Mouse (Mus musculus): ENCODE measurements around the gene Bend3.
"Not testable (repeated sequence)": the region's sequence is repeated elsewhere in the genome, so short reads cannot be mapped to it uniquely, and the experiment has no call there.

Bend3 gene

DNA sequence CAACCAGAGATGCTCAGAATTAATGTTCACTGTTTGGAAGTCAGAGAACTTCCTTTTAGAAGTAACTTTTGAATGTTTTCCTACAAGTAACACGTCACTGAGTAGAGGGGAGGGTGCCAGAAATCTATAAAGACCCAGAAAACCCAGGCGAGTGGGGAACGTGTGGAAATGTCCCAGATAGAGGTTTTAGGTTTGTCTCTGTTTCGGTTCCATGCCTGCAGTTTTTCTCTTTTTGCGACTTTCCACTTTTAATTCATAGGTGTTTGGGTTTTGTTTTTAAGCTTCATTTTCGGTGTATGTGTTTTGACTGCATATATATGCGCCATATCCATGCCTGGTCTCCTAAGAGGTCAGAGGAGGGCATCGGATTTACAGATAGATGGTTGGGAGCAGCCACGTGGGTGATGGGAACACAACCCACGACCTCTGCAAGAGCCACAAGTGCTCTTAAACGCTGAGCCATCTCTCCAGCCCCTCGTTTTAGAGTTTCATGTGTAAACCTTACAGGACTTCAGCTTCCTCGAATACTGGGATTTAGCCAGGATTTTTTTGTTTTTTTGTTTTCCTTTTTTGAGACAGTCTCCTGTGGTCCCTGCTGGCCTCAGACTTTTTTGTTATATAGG lies 1.7 kb downstream of the Bend3 start:
- no peak for DNase-seq (ENCODE audit: low spot score in 2 of 2)

- DNase-seq (ENCODE audit: low spot score in 2 of 2), result no peak
Measured at GRCm38 (mm10) chr10:43481179-43481578, 2.5 kb downstream of the Bend3 start.

DNA sequence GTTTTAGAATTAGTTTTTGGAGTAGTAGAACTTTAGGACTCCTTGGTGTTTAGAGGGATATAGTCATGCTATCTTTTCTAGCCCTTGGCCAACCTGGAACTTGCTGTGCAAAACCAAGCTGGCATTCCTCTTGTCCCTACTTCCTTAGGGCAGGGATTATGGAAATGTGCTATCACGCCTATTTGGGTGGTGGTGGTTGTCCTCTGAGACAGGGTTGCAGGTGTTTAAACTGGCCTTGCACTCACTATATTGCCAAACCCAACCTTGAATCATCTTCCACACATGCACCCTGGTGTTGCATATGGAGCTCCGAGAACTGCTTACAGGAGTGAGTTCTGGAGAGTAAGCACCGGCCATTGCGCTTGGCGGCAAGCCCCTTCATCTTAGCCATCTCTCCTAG lies 3.4 kb downstream of the Bend3 start:
- no peak for DNase-seq (ENCODE audit: low spot score in 2 of 2)

DNA sequence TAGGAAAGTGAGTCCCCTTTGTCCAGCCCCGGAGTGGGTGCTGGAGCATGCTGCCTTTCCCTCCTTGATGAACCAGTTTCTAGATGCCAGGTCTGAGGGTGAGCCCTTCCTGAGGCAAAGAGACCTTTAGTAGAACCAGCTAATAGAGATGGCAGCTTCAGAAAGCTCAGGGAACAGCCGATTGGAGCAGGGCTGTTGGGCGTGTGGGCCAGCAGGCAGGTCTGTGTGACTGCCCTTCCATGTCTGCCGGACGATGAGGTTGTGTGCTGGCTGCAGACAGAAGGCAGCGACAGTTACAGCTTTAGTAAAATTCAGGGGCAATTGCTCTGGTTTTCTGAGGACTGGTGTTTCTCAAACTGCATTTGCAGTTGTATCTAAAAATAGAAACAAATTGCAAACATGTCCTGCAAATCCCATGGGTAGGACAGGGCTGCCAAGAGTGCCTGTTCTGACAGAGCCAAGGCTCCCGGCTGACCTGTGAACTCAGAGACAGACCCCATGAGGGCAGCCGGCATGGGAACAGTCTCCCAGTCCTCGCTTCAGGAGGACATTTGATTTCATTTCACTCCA lies 4.9 kb downstream of the Bend3 start:
- DNase-seq (ENCODE audit: low spot score in 2 of 2), result no peak

- no peak for DNase-seq (ENCODE audit: low spot score in 2 of 2)
Measured at GRCm38 (mm10) chr10:43485751-43486268, 7.2 kb downstream of the Bend3 start.

- no peak for DNase-seq (ENCODE audit: low spot score in 2 of 2)
Measured at GRCm38 (mm10) chr10:43487441-43488010, 8.9 kb downstream of the Bend3 start.

DNA sequence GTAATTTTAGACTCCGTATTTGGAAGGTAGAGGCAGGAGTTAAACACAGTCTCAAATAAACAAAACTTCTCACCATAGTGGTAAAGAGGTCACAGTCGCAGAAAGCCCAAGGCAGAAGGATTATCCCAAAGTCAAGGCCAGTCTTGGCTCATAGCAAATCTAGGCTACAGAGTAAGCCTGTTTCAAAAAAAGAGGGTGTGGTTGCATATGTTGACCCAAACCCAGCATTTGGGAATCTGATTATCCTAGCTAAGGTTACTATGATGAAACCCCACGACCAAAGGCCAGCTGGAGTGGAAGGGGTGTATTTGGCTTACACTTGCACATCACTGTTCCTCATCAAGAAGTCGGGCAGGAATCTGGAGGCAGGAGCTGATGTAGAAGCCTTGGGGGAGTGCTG lies 9.6 kb downstream of the Bend3 start:
- DNase-seq (ENCODE audit: low spot score in 2 of 2), result no peak

- DNase-seq (ENCODE audit: low spot score in 2 of 2), result no peak
Measured at GRCm38 (mm10) chr10:43489139-43489538, 10.5 kb downstream of the Bend3 start.

DNA sequence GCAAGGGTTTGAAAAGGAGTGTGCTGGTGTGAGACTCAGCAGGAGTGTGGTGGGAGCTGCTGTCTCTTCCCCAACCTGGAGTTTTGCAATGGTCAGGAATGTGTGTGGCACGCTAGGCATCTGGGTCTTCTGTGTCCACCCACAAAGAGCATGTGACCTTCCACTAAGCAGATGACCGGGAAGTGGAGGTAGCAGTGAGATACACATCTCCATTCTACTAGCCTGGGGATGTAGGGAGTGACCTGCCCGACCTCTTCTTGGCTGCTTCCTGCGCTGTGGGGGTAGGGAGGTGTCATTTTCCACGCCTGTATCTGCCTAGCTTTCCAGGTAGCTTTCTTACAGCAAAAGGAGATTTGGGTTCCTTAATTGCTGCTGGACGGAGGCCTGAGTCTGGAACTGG lies 10.9 kb downstream of the Bend3 start:
- no peak for DNase-seq (ENCODE audit: low spot score in 2 of 2)

- no peak for DNase-seq (ENCODE audit: low spot score in 2 of 2)
Measured at GRCm38 (mm10) chr10:43490034-43490433, 11.4 kb downstream of the Bend3 start.

DNA sequence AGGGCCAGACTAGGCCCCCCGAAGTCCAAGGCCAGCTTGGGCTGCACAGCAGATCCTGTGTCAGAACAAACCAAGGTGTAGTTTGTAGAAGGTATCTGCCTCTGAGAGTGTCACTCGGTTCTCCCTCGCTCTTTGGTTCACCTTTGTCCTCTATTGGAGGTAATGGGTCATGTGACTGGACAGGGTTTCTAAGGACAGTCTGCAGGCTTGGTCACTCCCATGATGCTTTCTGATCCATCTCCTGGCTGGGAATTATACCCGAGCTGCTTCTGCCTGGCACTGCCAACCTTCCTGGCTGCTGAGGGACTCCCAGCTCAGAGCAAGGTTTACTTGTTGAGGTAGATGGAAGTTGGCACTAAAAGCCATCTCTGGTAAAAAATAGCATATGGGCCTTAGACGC lies 12.2 kb downstream of the Bend3 start:
- no peak for DNase-seq (ENCODE audit: low spot score in 2 of 2)

DNA sequence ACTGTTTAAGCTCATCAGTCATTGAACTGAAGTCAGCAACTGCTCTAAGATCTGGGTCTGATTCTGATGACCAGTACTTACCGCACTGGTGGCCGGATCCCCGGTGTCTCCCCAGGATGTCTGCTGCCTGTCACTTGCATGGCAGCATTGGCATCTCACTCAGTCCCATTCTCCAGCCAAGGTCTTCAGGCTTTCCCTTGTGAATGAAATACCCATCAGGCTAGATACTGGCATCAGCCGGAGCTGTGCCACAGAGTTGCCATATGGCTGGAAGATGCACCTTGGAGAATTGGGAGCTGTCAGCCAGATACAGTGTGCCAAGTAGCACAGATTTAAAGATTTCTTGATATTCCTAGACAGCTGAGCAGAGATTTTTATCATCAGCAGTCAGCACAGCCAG lies 24.0 kb downstream of the Bend3 start:
- DNase-seq (ENCODE audit: low spot score in 2 of 2), result no peak

GRCm38 (mm10) chr10:43504291-43504690 lies 25.7 kb downstream of the Bend3 start:
- no peak for DNase-seq (ENCODE audit: low spot score in 2 of 2)

DNA sequence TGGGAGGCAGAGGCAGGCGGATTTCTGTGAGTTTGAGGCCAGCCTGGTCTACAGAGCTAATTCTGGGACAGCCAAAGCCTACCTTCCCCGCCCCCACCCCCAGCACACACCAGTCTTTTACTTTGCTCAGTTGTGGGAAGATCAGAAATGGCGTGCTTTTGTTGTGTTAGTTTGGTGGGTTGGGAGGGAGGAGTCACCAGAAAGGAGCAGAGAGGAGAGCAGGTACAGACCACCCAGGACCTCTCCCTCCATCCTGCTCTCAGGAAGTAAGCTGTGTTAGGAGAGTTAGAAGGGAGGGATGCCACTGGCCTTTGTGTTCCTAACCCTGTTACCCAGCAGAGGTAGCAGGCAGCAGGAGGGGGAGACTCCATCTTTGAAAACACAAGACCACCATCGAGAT lies 28.4 kb downstream of the Bend3 start:
- DNase-seq (ENCODE audit: low spot score in 2 of 2), result no peak

- DNase-seq (ENCODE audit: low spot score in 2 of 2), result no peak
Measured at GRCm38 (mm10) chr10:43509228-43509627, 30.6 kb downstream of the Bend3 start.

- DNase-seq (ENCODE audit: low spot score in 2 of 2), result no peak
Measured at GRCm38 (mm10) chr10:43512976-43513375, 34.3 kb downstream of the Bend3 start.

DNA sequence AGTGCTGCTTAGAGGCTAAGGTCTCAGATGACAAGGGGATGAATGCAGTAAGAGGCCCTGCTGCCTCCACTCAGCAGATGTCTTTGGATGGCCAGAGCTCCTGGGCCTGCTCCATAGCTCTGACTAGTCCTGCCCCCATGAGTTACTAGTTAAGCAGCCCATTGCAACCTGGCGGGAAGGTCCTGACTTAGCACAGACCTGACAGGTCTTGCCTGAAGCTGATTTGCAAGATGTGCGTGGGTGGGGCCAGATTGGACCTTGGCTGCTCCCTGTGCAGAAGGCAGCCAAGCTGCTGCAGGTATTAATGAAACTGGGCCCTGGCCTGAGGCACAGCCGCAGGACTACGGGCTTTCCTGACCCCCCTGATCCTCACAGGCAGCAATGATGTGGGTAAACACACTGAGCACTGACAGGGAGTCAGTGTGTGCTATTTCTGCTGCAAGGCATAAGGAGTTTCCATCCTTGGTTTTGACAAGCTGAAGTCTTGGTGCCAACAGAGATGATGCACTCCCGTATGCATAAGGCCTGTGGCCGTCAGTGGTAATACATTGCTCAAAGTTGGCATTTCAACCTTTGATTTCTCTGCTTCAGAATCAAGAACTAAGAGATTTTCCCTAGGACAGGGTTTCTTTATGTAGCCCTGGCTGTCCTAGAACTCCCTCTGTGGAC lies 38.5 kb downstream of the Bend3 start:
- DNase-seq (ENCODE audit: low spot score in 2 of 2), result no peak

DNA sequence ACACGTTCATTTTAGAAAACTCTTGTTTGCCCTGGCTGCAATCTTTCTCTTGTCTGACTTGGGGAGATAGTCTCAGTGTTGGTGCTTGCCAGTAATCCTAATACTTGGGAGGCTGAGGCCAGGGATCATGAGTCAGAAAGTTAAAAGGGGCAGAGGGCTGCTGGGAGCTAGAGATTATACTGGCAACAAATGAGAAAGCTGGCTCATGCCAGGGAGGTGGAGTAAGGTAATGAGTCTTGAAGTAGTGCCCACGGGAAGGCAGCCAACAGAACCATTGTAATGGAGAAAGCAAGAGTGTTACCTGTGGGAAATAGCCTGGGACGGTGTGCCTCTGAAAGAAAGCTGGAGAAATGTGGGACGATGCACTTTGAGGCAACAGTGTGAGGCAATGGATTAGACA lies 39.2 kb downstream of the Bend3 start:
- no peak for DNase-seq (ENCODE audit: low spot score in 2 of 2)

DNA sequence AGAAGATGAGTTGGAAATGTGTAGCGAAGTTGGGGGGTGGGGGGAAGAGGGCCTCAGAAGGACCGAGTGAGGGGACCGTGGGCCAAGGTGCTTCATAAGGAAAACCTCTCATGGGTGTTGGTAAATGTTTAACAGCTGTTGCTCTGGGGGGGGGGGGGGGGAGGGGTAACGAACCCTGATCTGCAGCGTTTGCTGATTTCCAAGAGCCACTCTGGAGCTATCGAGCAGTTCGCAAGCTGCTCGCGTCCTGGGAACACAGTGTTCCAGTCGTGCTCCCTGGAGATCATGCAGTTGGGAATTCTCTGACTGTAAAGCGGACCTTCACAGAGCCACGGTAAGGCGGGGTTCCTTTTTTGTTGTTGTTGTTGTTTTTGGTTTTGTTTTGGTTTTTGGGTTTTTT lies 39.7 kb downstream of the Bend3 start:
- DNase-seq (ENCODE audit: low spot score in 2 of 2), result no peak

GRCm38 (mm10) chr10:43519977-43520376 lies 41.3 kb downstream of the Bend3 start:
- DNase-seq (ENCODE audit: low spot score in 2 of 2), result no peak

GRCm38 (mm10) chr10:43523931-43524330 lies 45.3 kb downstream of the Bend3 start, which contains the start of gene Gm9803:
Gene Gm9803 (plus strand): TSS chr10:43524084.
- not testable (repeated sequence) for DNase-seq (ENCODE audit: low spot score in 2 of 2)
